ENCODE assay signal across 7 mouse cellular contexts in the genomic region with DNA sequence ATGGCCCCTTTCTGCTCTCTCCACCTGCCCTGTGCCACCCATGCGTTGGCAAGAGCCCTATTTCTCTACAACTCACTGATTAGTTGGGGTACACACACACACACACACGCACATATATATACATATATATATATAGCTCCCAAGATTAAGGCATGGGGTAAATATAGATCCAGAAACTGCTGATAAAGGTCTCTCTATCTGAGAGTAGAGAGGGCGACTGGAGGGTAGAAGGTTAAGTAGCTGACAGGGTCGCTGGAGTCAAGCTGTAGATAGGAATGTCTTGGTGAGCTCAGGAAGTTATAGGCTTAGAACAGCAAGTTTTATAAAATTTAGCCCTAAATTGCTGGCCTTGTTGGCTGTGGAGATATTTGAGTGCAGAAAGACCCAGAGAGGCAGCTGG. TPM values are rescaled to one million over a fixed set of nuclear protein-coding genes. Genes with fewer than 3 reads are reported as not detected.
DNase-seq lines count a peak whose midpoint lies in the region; ATAC-seq and TF ChIP-seq lines count a peak whose summit lies in the region.

No protein-coding gene starts in this region.

- H3K9ac ChIP-seq in lung, embryonic 16.5 days (ENCODE audit: low read length), result peak overlapping the region; percentile 91
- H3K9ac ChIP-seq in forebrain, embryonic 13.5 days, result peak overlapping the region; percentile 87; the same call in 1 of the 2 replicates
- peak overlapping the region; percentile 84 for H3K9ac ChIP-seq in liver, embryonic 11.5 days (ENCODE audit: low read depth, low read length)
- peak overlapping the region; percentile 90 for H3K9ac ChIP-seq in stomach, embryonic 16.5 days (ENCODE audit: low read length)

- ATAC-seq in lung, embryonic 16.5 days (ENCODE audit: low read depth), result no peak
- ATAC-seq in forebrain, embryonic 13.5 days, result no peak
- no peak for ATAC-seq in liver, embryonic 11.5 days (replicated peaks; ENCODE audit: low FRiP score)
- ATAC-seq in stomach, embryonic 16.5 days (ENCODE audit: insufficient read depth, low FRiP score), result no peak

- H3K4me2 ChIP-seq in lung, embryonic 16.5 days (ENCODE audit: low read depth, low read length), result peak overlapping the region; percentile 90
- peak overlapping the region; percentile 65 for H3K4me2 ChIP-seq in forebrain, embryonic 13.5 days
- H3K4me2 ChIP-seq in liver, embryonic 11.5 days, result peak overlapping the region; percentile 77
- H3K4me2 ChIP-seq in stomach, embryonic 16.5 days (ENCODE audit: low read depth, low read length), result peak overlapping the region; percentile 82

- WGBS in lung, embryonic 16.5 days, result 70% methylated on average over 4 of the region's 4 CpGs
- WGBS in lung, adult 2 months, result 67% methylated on average over 4 of the region's 4 CpGs
- 84% methylated on average over 4 of the region's 4 CpGs for WGBS in forebrain, embryonic 13.5 days
- WGBS in liver, embryonic 11.5 days, result 60% methylated on average over 4 of the region's 4 CpGs
- WGBS in stomach, embryonic 16.5 days, result 56% methylated on average over 4 of the region's 4 CpGs

- TF ChIP-seq CTCF in lung, adult 2 months (IDR thresholded peaks at IDR 0.05; ENCODE audit: insufficient read depth, low read length), result no peak

- H3K27me3 ChIP-seq in lung, embryonic 16.5 days (ENCODE audit: control insufficient read depth, insufficient read depth, low read depth, low read length), result no peaks in the 10 kb centered on the region
- H3K27me3 ChIP-seq in forebrain, embryonic 13.5 days, result no peaks in the 10 kb centered on the region
- no peaks in the 10 kb centered on the region for H3K27me3 ChIP-seq in liver, embryonic 11.5 days (replicated peaks; ENCODE audit: control insufficient read depth, insufficient read depth, low read length)
- H3K27me3 ChIP-seq in stomach, embryonic 16.5 days (ENCODE audit: control insufficient read depth, insufficient read depth, low read length), result no peaks in the 10 kb centered on the region

- peaks cover 33% of the 10 kb centered on the region for H3K4me1 ChIP-seq in lung, embryonic 16.5 days (replicated peaks; ENCODE audit: control insufficient read depth, insufficient read depth, low read length)
- peaks cover 7% of the 10 kb centered on the region; the same call in 1 of the 2 replicates for H3K4me1 ChIP-seq in lung, adult 2 months (ENCODE audit: control insufficient read depth, insufficient read depth, low read length)
- H3K4me1 ChIP-seq in forebrain, embryonic 13.5 days, result peaks cover 39% of the 10 kb centered on the region
- peaks cover 31% of the 10 kb centered on the region for H3K4me1 ChIP-seq in liver, embryonic 11.5 days (replicated peaks; ENCODE audit: control insufficient read depth, insufficient read depth, low read length)
- H3K4me1 ChIP-seq in stomach, embryonic 16.5 days (ENCODE audit: control insufficient read depth, insufficient read depth, low read length), result peaks cover 21% of the 10 kb centered on the region

- no peak overlapping the region for H3K27ac ChIP-seq in lung, embryonic 16.5 days (ENCODE audit: low read length)
- no peak overlapping the region for H3K27ac ChIP-seq in forebrain, embryonic 13.5 days
- H3K27ac ChIP-seq in liver, embryonic 11.5 days (ENCODE audit: low read depth, low read length), result peak overlapping the region; percentile 53; the same call in 1 of the 2 replicates
- peak overlapping the region; percentile 24; the same call in 1 of the 2 replicates for H3K27ac ChIP-seq in stomach, embryonic 16.5 days (ENCODE audit: low read length)

- H3K9me3 ChIP-seq in lung, embryonic 16.5 days (ENCODE audit: control insufficient read depth, low read length), result no peaks in the 10 kb centered on the region
- H3K9me3 ChIP-seq in forebrain, embryonic 13.5 days (replicated peaks), result no peaks in the 10 kb centered on the region
- H3K9me3 ChIP-seq in liver, embryonic 11.5 days (ENCODE audit: control insufficient read depth, low read length), result no peaks in the 10 kb centered on the region
- H3K9me3 ChIP-seq in stomach, embryonic 16.5 days (replicated peaks; ENCODE audit: control insufficient read depth, low read length), result no peaks in the 10 kb centered on the region

- peak overlapping the region; percentile 85 for H3K4me3 ChIP-seq in lung, embryonic 16.5 days (ENCODE audit: low read length)
- H3K4me3 ChIP-seq in lung, adult 2 months (replicated peaks; ENCODE audit: extremely low read depth, low read depth, low read length), result no peak overlapping the region
- H3K4me3 ChIP-seq in forebrain, embryonic 13.5 days, result peak overlapping the region; percentile 76
- peak overlapping the region; percentile 70 for H3K4me3 ChIP-seq in liver, embryonic 11.5 days (ENCODE audit: low read depth, low read length)
- H3K4me3 ChIP-seq in stomach, embryonic 16.5 days (replicated peaks; ENCODE audit: low read length), result peak overlapping the region; percentile 73

- TF ChIP-seq POLR2A in lung, adult 2 months (IDR thresholded peaks at IDR 0.05; ENCODE audit: borderline replicate concordance, extremely low read depth, low read depth, low read length), result no peak

- DNase-seq in lung, adult 2 months, result no peak
- no peak for DNase-seq in liver, embryonic 11.5 days (ENCODE audit: low spot score)
- DNase-seq in Muller cell, postnatal 12 days (ENCODE audit: inconsistent ontology term), result no peak
- no peak for DNase-seq in adrenal gland, postnatal 10 days

- H3K36me3 ChIP-seq in lung, embryonic 16.5 days (ENCODE audit: control insufficient read depth, insufficient read depth, low read length), result peaks cover 33% of the 10 kb centered on the region
- H3K36me3 ChIP-seq in forebrain, embryonic 13.5 days (ENCODE audit: poor library complexity, severe bottlenecking), result peaks cover 45% of the 10 kb centered on the region
- peaks cover 25% of the 10 kb centered on the region for H3K36me3 ChIP-seq in liver, embryonic 11.5 days (ENCODE audit: control insufficient read depth, insufficient read depth, low read length)
- peaks cover 17% of the 10 kb centered on the region for H3K36me3 ChIP-seq in stomach, embryonic 16.5 days (ENCODE audit: control insufficient read depth, insufficient read depth, low read length)

RNA-seq across cellular contexts. Expression of a gene that starts 1.1 kb away (rescaled TPM):
- 20.1 and 21.1 TPM in 2 replicates for polyA plus RNA-seq in lung, embryonic 16.5 days (2015; fragmentation: Nextera tagmentation; extraction: Ambion mirVana)
- 7.1 and 10.1 TPM in 2 replicates for polyA plus RNA-seq in lung, adult 2 months (2012; rRNA removed)
- polyA plus RNA-seq in forebrain, embryonic 13.5 days (2015; fragmentation: Nextera tagmentation; extraction: Ambion mirVana), result 14.2 and 15.8 TPM in 2 replicates
- 23.1 and 24.2 TPM in 2 replicates for polyA plus RNA-seq in liver, embryonic 11.5 days (2014; fragmentation: Nextera tagmentation; extraction: Ambion mirVana)
- polyA plus RNA-seq in stomach, embryonic 16.5 days (2015; fragmentation: Nextera tagmentation; extraction: Ambion mirVana), result 19.1 and 20.1 TPM in 2 replicates
- 10 to 100 TPM; 15.2 to 17.9 TPM for total RNA-seq in adrenal gland, postnatal 10 days (2021)

RNA-seq across cellular contexts. Expression of a gene that starts 3.1 kb away (rescaled TPM):
- polyA plus RNA-seq in lung, embryonic 16.5 days (2015; fragmentation: Nextera tagmentation; extraction: Ambion mirVana), result 231 and 238 TPM in 2 replicates
- polyA plus RNA-seq in lung, adult 2 months (2012; rRNA removed), result 26.8 and 29.1 TPM in 2 replicates
- polyA plus RNA-seq in forebrain, embryonic 13.5 days (2015; fragmentation: Nextera tagmentation; extraction: Ambion mirVana), result 234 and 245 TPM in 2 replicates
- 297 and 324 TPM in 2 replicates for polyA plus RNA-seq in liver, embryonic 11.5 days (2014; fragmentation: Nextera tagmentation; extraction: Ambion mirVana)
- polyA plus RNA-seq in stomach, embryonic 16.5 days (2015; fragmentation: Nextera tagmentation; extraction: Ambion mirVana), result 196 and 210 TPM in 2 replicates
- total RNA-seq in adrenal gland, postnatal 10 days (2021), result 10 to 100 TPM; 72.3 to 76.9 TPM

RNA-seq across cellular contexts. Expression of a gene that starts 19.9 kb away (rescaled TPM):
- 15.4 and 17.2 TPM in 2 replicates for polyA plus RNA-seq in lung, embryonic 16.5 days (2015; fragmentation: Nextera tagmentation; extraction: Ambion mirVana)
- polyA plus RNA-seq in lung, adult 2 months (2012; rRNA removed), result 17.0 and 21.3 TPM in 2 replicates
- 14.7 and 15.0 TPM in 2 replicates for polyA plus RNA-seq in forebrain, embryonic 13.5 days (2015; fragmentation: Nextera tagmentation; extraction: Ambion mirVana)
- polyA plus RNA-seq in liver, embryonic 11.5 days (2014; fragmentation: Nextera tagmentation; extraction: Ambion mirVana), result 10.1 and 12.3 TPM in 2 replicates
- 14.3 and 17.6 TPM in 2 replicates for polyA plus RNA-seq in stomach, embryonic 16.5 days (2015; fragmentation: Nextera tagmentation; extraction: Ambion mirVana)
- total RNA-seq in adrenal gland, postnatal 10 days (2021), result 10 to 100 TPM; 33.5 to 48.8 TPM

RNA-seq across cellular contexts. Expression of a gene that starts 50.2 kb away (rescaled TPM):
- 47.2 and 49.7 TPM in 2 replicates for polyA plus RNA-seq in lung, embryonic 16.5 days (2015; fragmentation: Nextera tagmentation; extraction: Ambion mirVana)
- 28.5 and 29.3 TPM in 2 replicates for polyA plus RNA-seq in lung, adult 2 months (2012; rRNA removed)
- 38.0 and 43.2 TPM in 2 replicates for polyA plus RNA-seq in forebrain, embryonic 13.5 days (2015; fragmentation: Nextera tagmentation; extraction: Ambion mirVana)
- 28.9 and 31.7 TPM in 2 replicates for polyA plus RNA-seq in liver, embryonic 11.5 days (2014; fragmentation: Nextera tagmentation; extraction: Ambion mirVana)
- 42.7 and 51.6 TPM in 2 replicates for polyA plus RNA-seq in stomach, embryonic 16.5 days (2015; fragmentation: Nextera tagmentation; extraction: Ambion mirVana)
- total RNA-seq in adrenal gland, postnatal 10 days (2021), result 10 to 100 TPM; 46.0 to 51.7 TPM

RNA-seq across cellular contexts. Expression of a gene that starts 53.5 kb away (rescaled TPM):
- polyA plus RNA-seq in lung, embryonic 16.5 days (2015; fragmentation: Nextera tagmentation; extraction: Ambion mirVana), result 72.1 and 80.3 TPM in 2 replicates
- polyA plus RNA-seq in lung, adult 2 months (2012; rRNA removed), result 38.6 and 50.6 TPM in 2 replicates
- 91.5 and 96.9 TPM in 2 replicates for polyA plus RNA-seq in forebrain, embryonic 13.5 days (2015; fragmentation: Nextera tagmentation; extraction: Ambion mirVana)
- polyA plus RNA-seq in liver, embryonic 11.5 days (2014; fragmentation: Nextera tagmentation; extraction: Ambion mirVana), result 86.2 and 87.6 TPM in 2 replicates
- polyA plus RNA-seq in stomach, embryonic 16.5 days (2015; fragmentation: Nextera tagmentation; extraction: Ambion mirVana), result 68.8 and 71.5 TPM in 2 replicates
- 10 to 100 TPM; 62.2 to 75.5 TPM for total RNA-seq in adrenal gland, postnatal 10 days (2021)

Comparison
In these comparisons a context has a peak if more than half of its experiments do, and no peak if none do; other contexts are left out.
1. H3K27ac ChIP-seq: peak in liver, embryonic 11.5 days (single experiment) and stomach, embryonic 16.5 days (single experiment); none in lung, embryonic 16.5 days (single experiment) and forebrain, embryonic 13.5 days (single experiment).
2. Peak in every context shown above with its lines, with median percentiles within 50 percentile points of each other: H3K4me2 ChIP-seq and H3K9ac ChIP-seq.